In the genomic region with DNA sequence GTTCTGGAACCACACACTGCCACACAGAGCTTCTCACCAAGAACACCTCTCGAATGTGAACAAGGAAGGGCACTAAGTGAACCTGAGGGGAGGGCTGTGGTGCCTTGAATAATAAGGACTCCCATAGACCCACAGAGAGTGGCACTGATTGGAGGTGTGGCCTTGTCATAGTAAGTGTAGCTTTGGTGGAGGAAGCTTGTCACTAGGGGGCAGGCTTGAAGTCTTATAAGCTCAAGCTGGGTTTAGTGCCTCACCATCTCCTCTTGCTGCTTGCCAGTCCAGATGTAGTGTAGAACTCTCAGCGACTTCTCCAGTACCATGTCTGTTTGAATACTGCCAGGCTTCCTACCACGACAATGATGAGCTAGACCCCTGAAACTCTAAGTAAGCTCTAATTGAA, we compare ENCODE assay signal across 9 mouse cellular contexts. TPM values are rescaled to one million over a fixed set of nuclear protein-coding genes. Genes with fewer than 3 reads are reported as not detected.
DNase-seq lines count a peak whose midpoint lies in the region; ATAC-seq and TF ChIP-seq lines count a peak whose summit lies in the region.
"Had no signal": no experiment of that assay in that cellular context is flagged by ENCODE, and none has a peak within 500 bp of the region (broad histone marks: within the 10 kb centered on the region; RNA-seq: fewer than 3 reads in every experiment).

No protein-coding gene starts in this region.

- no peak overlapping the region for H3K4me3 ChIP-seq in hindbrain, postnatal 0 days (ENCODE audit: low read length)
- no peak overlapping the region for H3K4me3 ChIP-seq in hindbrain, embryonic 14.5 days (replicated peaks; ENCODE audit: low read length)
- H3K4me3 ChIP-seq in ES-Bruce4 (ENCODE audit: low read depth, low read length) = no peak overlapping the region
- H3K4me3 ChIP-seq in layer of hippocampus, adult 2 months = no peak overlapping the region
- no peak overlapping the region for H3K4me3 ChIP-seq in forebrain, embryonic 16.5 days (replicated peaks; ENCODE audit: low read length)

- DNase-seq in hindbrain, postnatal 0 days (ENCODE audit: low spot score) = peak; percentile 11
- DNase-seq in hindbrain, embryonic 14.5 days (ENCODE audit: low spot score) = no peak
- DNase-seq in adrenal gland, postnatal 10 days = peak; percentile 72
- DNase-seq in layer of hippocampus, adult 2 months (ENCODE audit: low spot score in 2 of 2) = peak; percentile 13 to 41
- DNase-seq in thymus, adult 18-20 months = no peak
- no peak for DNase-seq in spleen, postnatal 10 days (ENCODE audit: low spot score in 2 of 2)

- H3K9ac ChIP-seq in hindbrain, postnatal 0 days (replicated peaks; ENCODE audit: low read length) = no peak overlapping the region
- no peak overlapping the region for H3K9ac ChIP-seq in hindbrain, embryonic 14.5 days
- H3K9ac ChIP-seq in ES-Bruce4 (ENCODE audit: low read depth, poor library complexity, severe bottlenecking) = no peak overlapping the region
- H3K9ac ChIP-seq in forebrain, embryonic 16.5 days (replicated peaks; ENCODE audit: low read depth, low read length) = no peak overlapping the region

- WGBS in hindbrain, postnatal 0 days = 63% methylated on average over 3 of the region's 3 CpGs
- WGBS in hindbrain, embryonic 14.5 days = 63% methylated on average over 3 of the region's 3 CpGs
- WGBS in forebrain, embryonic 16.5 days = 67% methylated on average over 3 of the region's 3 CpGs

- H3K36me3 ChIP-seq in hindbrain, postnatal 0 days (ENCODE audit: insufficient read depth, low read length) = no peaks in the 10 kb centered on the region
- no peaks in the 10 kb centered on the region for H3K36me3 ChIP-seq in hindbrain, embryonic 14.5 days (replicated peaks; ENCODE audit: control insufficient read depth, insufficient read depth)
- no peaks in the 10 kb centered on the region for H3K36me3 ChIP-seq in ES-Bruce4 (ENCODE audit: control insufficient read depth, insufficient read depth, low read length, poor library complexity, severe bottlenecking)
- H3K36me3 ChIP-seq in forebrain, embryonic 16.5 days (ENCODE audit: control insufficient read depth, insufficient read depth) = no peaks in the 10 kb centered on the region

- peak; percentile 30; the same call in 1 of the 2 replicates for TF ChIP-seq CTCF in hindbrain, postnatal 0 days (IDR thresholded peaks at IDR 0.05; ENCODE audit: low read depth)
- peak; percentile 3 for TF ChIP-seq CTCF in ES-Bruce4 (IDR thresholded peaks at IDR 0.05; ENCODE audit: low read depth, low read length)
- peak; percentile 69 for TF ChIP-seq CTCF in layer of hippocampus, adult 2 months (conservative IDR thresholded peaks at IDR 0.05)

- no peak for TF ChIP-seq EP300 in ES-Bruce4 (IDR thresholded peaks at IDR 0.05; ENCODE audit: insufficient read depth, low read depth, low read length)

- TF ChIP-seq POLR2A in ES-Bruce4 (IDR thresholded peaks at IDR 0.05; ENCODE audit: insufficient read depth, low read length) = no peak

- no peaks in the 10 kb centered on the region for H3K4me1 ChIP-seq in hindbrain, postnatal 0 days (ENCODE audit: insufficient read depth, low read length)
- H3K4me1 ChIP-seq in hindbrain, embryonic 14.5 days (replicated peaks; ENCODE audit: control insufficient read depth, insufficient read depth, low read length) = no peaks in the 10 kb centered on the region
- no peaks in the 10 kb centered on the region for H3K4me1 ChIP-seq in ES-Bruce4 (ENCODE audit: control insufficient read depth, insufficient read depth, low read length)
- no peaks in the 10 kb centered on the region for H3K4me1 ChIP-seq in forebrain, embryonic 16.5 days (replicated peaks; ENCODE audit: control insufficient read depth, insufficient read depth, low read length)

- no peaks in the 10 kb centered on the region for H3K9me3 ChIP-seq in hindbrain, postnatal 0 days (ENCODE audit: low read length)
- no peaks in the 10 kb centered on the region for H3K9me3 ChIP-seq in hindbrain, embryonic 14.5 days (ENCODE audit: control insufficient read depth, low read length)
- no peaks in the 10 kb centered on the region for H3K9me3 ChIP-seq in ES-Bruce4 (replicated peaks; ENCODE audit: control insufficient read depth, insufficient read depth, low read length, poor library complexity, severe bottlenecking)
- H3K9me3 ChIP-seq in forebrain, embryonic 16.5 days (ENCODE audit: control insufficient read depth, low read length) = no peaks in the 10 kb centered on the region

- no peak overlapping the region for H3K4me2 ChIP-seq in hindbrain, postnatal 0 days (ENCODE audit: low read depth, low read length)
- H3K4me2 ChIP-seq in hindbrain, embryonic 14.5 days (replicated peaks) = no peak overlapping the region
- no peak overlapping the region for H3K4me2 ChIP-seq in forebrain, embryonic 16.5 days (ENCODE audit: low read length)

- H3K27ac ChIP-seq in hindbrain, postnatal 0 days = no peak overlapping the region
- no peak overlapping the region for H3K27ac ChIP-seq in hindbrain, embryonic 14.5 days
- no peak overlapping the region for H3K27ac ChIP-seq in ES-Bruce4 (ENCODE audit: insufficient read depth, low read length)
- H3K27ac ChIP-seq in layer of hippocampus, adult 2 months = no peak overlapping the region
- H3K27ac ChIP-seq in forebrain, embryonic 16.5 days (ENCODE audit: low read length) = no peak overlapping the region

- ATAC-seq in hindbrain, postnatal 0 days = no peak
- no peak for ATAC-seq in hindbrain, embryonic 14.5 days (ENCODE audit: low FRiP score)
- no peak for ATAC-seq in forebrain, embryonic 16.5 days

- H3K27me3 ChIP-seq in hindbrain, postnatal 0 days (ENCODE audit: insufficient read depth, low read length) = no peaks in the 10 kb centered on the region
- H3K27me3 ChIP-seq in hindbrain, embryonic 14.5 days (ENCODE audit: control insufficient read depth, insufficient read depth, low read length) = no peaks in the 10 kb centered on the region
- no peaks in the 10 kb centered on the region for H3K27me3 ChIP-seq in ES-Bruce4 (ENCODE audit: control insufficient read depth, insufficient read depth, low read length, poor library complexity, severe bottlenecking)
- no peaks in the 10 kb centered on the region for H3K27me3 ChIP-seq in forebrain, embryonic 16.5 days (replicated peaks; ENCODE audit: control insufficient read depth, insufficient read depth, low read length)

RNA-seq across cellular contexts. Expression of a gene that starts 9.7 kb away (rescaled TPM):
- 0.05 and 0.07 TPM in 2 replicates for total RNA-seq in hindbrain, postnatal 0 days (2014; rRNA removed)
- 0.47 and 0.81 TPM in 2 replicates for polyA plus RNA-seq in hindbrain, postnatal 0 days (2015; fragmentation: Nextera tagmentation; extraction: Ambion mirVana)
- 0.20 and 0.23 TPM in 2 replicates for polyA plus RNA-seq in hindbrain, embryonic 14.5 days (2014; fragmentation: Nextera tagmentation; extraction: Ambion mirVana)
- polyA plus RNA-seq in ES-Bruce4 (2011; ENCODE audit: insufficient read depth, insufficient read length, low read depth, missing spikeins) = not detected in 2 replicates
- total RNA-seq in adrenal gland, postnatal 10 days (2021) = not detected
- total RNA-seq in layer of hippocampus, adult 2 months (2021) = under 1 TPM; 0.20 to 0.25 TPM
- polyA plus RNA-seq in forebrain, embryonic 16.5 days (2015; fragmentation: Nextera tagmentation; extraction: Ambion mirVana) = 0.10 and 0.18 TPM in 2 replicates
- polyA plus RNA-seq: spleen, adult 2 months had no signal

Comparison
In these comparisons a context has a peak if more than half of its experiments do, and no peak if none do; other contexts are left out.
1. DNase-seq: peak in hindbrain, postnatal 0 days (single experiment), adrenal gland, postnatal 10 days (single experiment) and layer of hippocampus, adult 2 months (2 of 2); none in hindbrain, embryonic 14.5 days (single experiment), thymus, adult 18-20 months (0 of 2) and spleen, postnatal 10 days (0 of 2).
2. CTCF ChIP-seq: peak in every context shown above with its lines; median percentile 69 in layer of hippocampus, adult 2 months; 30 in hindbrain, postnatal 0 days; 3 in ES-Bruce4.